Mouse (Mus musculus): ENCODE measurements around the gene Fstl4.
"Not testable (repeated sequence)": the region's sequence is repeated elsewhere in the genome, so short reads cannot be mapped to it uniquely, and the experiment has no call there.

Fstl4 gene

DNA sequence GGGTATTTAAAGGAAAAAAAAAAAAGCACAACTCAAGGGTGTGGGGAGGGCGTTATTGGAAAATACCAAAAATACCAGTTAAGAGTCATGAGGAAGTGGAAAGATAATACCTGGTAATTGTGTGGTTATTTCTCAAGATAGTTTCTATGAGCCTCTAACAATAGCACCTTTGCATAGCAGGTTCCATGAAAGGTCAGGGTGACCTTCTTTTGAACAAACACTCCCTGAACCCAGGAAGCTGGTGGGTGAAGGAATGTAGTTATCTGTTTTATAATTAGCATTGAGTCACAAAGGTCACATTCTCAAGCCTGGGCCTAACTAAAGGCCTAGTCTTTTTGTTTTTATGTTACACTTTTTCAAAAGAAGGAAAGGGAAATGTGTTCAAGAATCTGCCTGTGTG, 432.1 kb downstream of the Fstl4 start:
- not testable (repeated sequence) for DNase-seq (ENCODE audit: low read depth in 2 of 2, low spot score in 2 of 2)

DNA sequence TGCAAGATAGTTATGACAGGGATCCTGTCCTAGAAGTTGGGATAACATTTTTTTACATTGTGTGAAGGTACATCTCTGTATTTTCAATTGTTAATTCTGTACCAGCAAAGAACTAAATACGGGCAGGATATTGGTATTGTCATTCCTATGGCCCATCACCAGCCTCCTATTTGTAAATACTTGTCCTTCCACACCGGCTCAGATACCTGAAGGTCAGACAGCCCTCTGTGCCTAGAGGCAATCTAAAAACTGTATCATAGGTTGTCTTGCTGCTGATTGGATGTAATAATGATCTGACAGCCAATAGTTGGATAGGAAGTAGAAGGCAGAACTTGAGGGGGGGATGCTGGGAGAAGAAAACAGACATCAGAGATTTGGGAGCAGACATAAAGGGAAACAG, 432.7 kb downstream of the Fstl4 start:
- no peak for DNase-seq (ENCODE audit: low read depth in 2 of 2, low spot score in 2 of 2)

DNA sequence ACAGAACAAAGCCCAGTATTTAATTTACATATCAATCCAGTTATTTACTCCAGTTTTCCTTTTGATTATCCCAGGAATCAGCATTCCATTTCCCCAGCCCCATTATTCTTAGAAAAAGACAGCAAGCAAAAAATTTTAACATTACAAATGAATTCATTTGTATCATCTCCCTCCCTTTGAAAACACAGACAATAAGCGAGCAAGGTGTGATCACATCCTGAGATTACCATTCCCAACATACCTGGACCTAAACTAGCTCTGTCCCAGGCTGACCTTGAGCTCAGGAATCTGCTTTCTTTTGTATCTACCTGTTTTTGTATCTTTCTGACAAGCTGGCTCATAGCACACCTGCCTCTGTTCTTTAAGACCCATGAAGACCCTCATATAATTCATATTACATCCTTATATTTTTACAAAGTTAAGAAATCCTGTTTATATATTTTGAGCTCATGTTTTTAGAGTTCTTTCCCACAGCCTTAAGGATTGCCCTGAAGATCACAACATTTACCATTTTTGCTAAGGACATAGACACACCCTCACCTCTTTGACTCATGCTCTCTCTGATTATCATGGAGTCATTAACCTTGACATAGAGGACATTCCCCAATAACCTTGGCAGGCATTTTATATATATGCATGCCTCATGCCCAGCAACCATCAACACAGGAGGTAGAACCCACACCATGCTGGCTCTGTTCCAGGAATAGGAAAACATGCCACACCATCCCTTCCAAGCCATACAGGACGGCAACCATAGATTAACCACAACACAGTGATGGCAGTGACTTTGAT, 438.2 kb downstream of the Fstl4 start:
- DNase-seq (ENCODE audit: low read depth in 2 of 2, low spot score in 2 of 2): no peak

DNA sequence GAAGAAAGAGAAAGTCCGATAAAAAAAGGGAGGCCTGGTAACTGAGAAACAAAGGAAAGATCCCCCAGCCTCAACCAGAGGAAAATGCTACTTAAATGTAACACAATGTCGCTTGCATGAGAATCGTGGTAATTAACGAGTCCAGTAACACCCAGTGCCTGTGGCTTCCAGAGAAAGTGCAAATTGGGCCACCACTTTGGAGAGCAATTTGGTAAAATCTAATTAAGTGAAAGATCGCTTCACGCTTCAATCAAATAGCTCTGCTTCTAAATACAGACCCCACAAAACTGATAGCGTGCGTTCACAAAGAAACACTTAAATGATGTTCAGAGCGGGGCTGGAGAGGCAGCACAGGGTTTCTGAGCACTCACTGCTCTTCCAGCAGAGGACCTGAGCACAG, 446.4 kb downstream of the Fstl4 start:
- DNase-seq (ENCODE audit: low read depth in 2 of 2, low spot score in 2 of 2): no peak

DNA sequence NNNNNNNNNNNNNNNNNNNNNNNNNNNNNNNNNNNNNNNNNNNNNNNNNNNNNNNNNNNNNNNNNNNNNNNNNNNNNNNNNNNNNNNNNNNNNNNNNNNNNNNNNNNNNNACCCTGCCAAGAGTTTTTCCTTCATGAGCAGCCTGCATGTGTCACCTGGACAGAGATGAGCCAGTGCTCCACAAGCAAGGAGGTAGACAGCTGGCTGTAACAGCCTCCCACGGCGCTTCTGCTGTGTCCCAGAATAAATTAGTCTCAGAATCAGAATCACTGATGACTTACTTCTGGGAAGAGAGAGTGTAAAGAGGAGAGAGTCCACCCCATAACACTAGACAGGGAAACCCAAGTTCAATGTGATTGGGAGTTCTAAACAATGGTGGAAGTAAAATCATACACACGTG, 464.6 kb downstream of the Fstl4 start:
- no peak for DNase-seq (ENCODE audit: low read depth in 2 of 2, low spot score in 2 of 2)

DNA sequence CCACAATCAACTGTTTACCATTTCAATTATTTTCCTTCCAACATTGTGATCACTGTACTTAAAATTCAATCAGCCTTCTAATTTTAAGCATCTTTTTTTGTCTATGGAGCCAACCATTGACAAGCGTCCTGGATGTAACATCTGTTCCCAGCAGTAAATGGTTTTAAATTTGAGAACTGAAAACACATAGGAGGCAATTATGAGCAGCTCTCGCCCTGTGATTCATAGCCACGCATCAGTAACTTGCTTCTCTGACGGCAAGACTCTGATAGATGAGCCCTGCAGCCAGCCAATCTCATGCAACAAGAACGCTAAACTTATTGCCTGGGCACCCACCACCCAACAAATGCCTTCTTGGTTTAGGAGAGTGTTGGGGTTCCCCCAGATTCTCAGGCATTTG, 467.4 kb downstream of the Fstl4 start:
- DNase-seq (ENCODE audit: low read depth in 2 of 2, low spot score in 2 of 2): no peak

DNA sequence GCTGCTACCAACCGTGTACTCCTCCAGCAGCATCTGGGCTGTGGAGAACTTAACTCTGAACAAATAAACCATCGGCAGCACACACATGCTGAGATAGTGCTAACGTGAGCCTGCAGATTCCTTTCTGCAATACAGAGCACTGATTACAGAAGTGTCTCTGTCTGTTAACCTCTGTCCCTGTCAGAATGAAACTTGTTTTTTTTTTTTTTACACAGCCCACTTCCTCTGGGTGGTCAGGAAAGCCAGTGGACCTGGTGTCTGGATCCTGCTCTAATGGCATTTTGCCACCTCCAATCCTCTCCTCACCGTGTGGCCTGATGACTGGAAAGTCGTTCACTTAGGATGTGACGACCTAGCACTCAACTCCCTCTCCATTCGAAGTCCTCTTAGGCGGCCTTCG, 469.2 kb downstream of the Fstl4 start:
- no peak for DNase-seq (ENCODE audit: low read depth in 2 of 2, low spot score in 2 of 2)

Measured in CD8-positive naive resting alpha-beta T cell, adult 2 months (primary cell).